32 mouse cellular contexts compared by ENCODE assay signal in genomic region chr10:36924161-36924560, GRCm38 (mm10).
"Had no signal": no experiment of that assay in that cellular context is flagged by ENCODE, and none has a peak within 500 bp of the region (broad histone marks: within the 10 kb centered on the region; RNA-seq: fewer than 3 reads in every experiment).

No protein-coding gene starts in this region.

- H3K9me3 ChIP-seq: limb, embryonic 10.5 days; limb, embryonic 12.5 days; limb, embryonic 13.5 days; limb, embryonic 15.5 days; liver, embryonic 12.5 days; liver, embryonic 15.5 days; lung, embryonic 15.5 days; midbrain, embryonic 10.5 days; midbrain, embryonic 12.5 days; midbrain, embryonic 13.5 days; midbrain, embryonic 15.5 days; neural tube, embryonic 12.5 days had no signal

- H3K9ac ChIP-seq: limb, embryonic 12.5 days; limb, embryonic 13.5 days; limb, embryonic 15.5 days; liver, embryonic 12.5 days; liver, embryonic 13.5 days; liver, embryonic 14.5 days; liver, embryonic 15.5 days; liver, postnatal 0 days; lung, embryonic 14.5 days; lung, embryonic 15.5 days; midbrain, embryonic 12.5 days; midbrain, embryonic 13.5 days; midbrain, embryonic 15.5 days; neural tube, embryonic 12.5 days had no signal

- H3K4me3 ChIP-seq: limb, embryonic 10.5 days; limb, embryonic 12.5 days; limb, embryonic 13.5 days; limb, embryonic 15.5 days; liver, embryonic 12.5 days; liver, embryonic 13.5 days; liver, embryonic 15.5 days; lung, embryonic 15.5 days; megakaryocyte, embryonic 14.5 days; midbrain, embryonic 10.5 days; midbrain, embryonic 12.5 days; midbrain, embryonic 13.5 days; midbrain, embryonic 15.5 days; myocyte; neural tube, embryonic 12.5 days had no signal

- H3K27me3 ChIP-seq: limb, embryonic 12.5 days; limb, embryonic 13.5 days; limb, embryonic 15.5 days; liver, embryonic 12.5 days; liver, embryonic 13.5 days; liver, embryonic 15.5 days; lung, embryonic 15.5 days; megakaryocyte, embryonic 14.5 days; midbrain, embryonic 12.5 days; midbrain, embryonic 13.5 days; midbrain, embryonic 15.5 days; neural tube, embryonic 12.5 days had no signal

- H3K27ac ChIP-seq: limb, embryonic 10.5 days; limb, embryonic 12.5 days; limb, embryonic 13.5 days; limb, embryonic 15.5 days; liver, embryonic 12.5 days; liver, embryonic 13.5 days; liver, embryonic 14.5 days; liver, embryonic 15.5 days; lung, embryonic 15.5 days; macrophage; midbrain, embryonic 10.5 days; midbrain, embryonic 12.5 days; midbrain, embryonic 13.5 days; midbrain, embryonic 15.5 days; neural tube, embryonic 12.5 days had no signal

- H3K4me1 ChIP-seq: limb, embryonic 10.5 days; limb, embryonic 12.5 days; limb, embryonic 13.5 days; limb, embryonic 15.5 days; liver, embryonic 12.5 days; liver, embryonic 13.5 days; liver, embryonic 15.5 days; lung, embryonic 15.5 days; megakaryocyte, embryonic 14.5 days; midbrain, embryonic 10.5 days; midbrain, embryonic 12.5 days; midbrain, embryonic 13.5 days; midbrain, embryonic 15.5 days; neural tube, embryonic 12.5 days had no signal

- DNase-seq: left cerebral cortex, postnatal 4 days; liver; liver, embryonic 13.5 days; liver, postnatal 0 days; lung, adult 18-20 months; lung, adult 2 months; lung, embryonic 14.5 days; lung, postnatal 10 days; lung, postnatal 14 days; lung, postnatal 36 days; lung, postnatal 4 days; midbrain, embryonic 14.5 days had no signal

- H3K4me2 ChIP-seq: limb, embryonic 12.5 days; limb, embryonic 13.5 days; limb, embryonic 15.5 days; liver, embryonic 11.5 days; liver, embryonic 12.5 days; liver, embryonic 13.5 days; liver, embryonic 15.5 days; lung, embryonic 14.5 days; lung, embryonic 15.5 days; midbrain, embryonic 11.5 days; midbrain, embryonic 12.5 days; midbrain, embryonic 13.5 days; midbrain, embryonic 15.5 days; neural tube, embryonic 12.5 days had no signal

- H3K36me3 ChIP-seq: limb, embryonic 10.5 days; limb, embryonic 12.5 days; limb, embryonic 13.5 days; limb, embryonic 15.5 days; liver, embryonic 12.5 days; liver, embryonic 13.5 days; liver, embryonic 15.5 days; lung, embryonic 15.5 days; midbrain, embryonic 10.5 days; midbrain, embryonic 12.5 days; midbrain, embryonic 13.5 days; midbrain, embryonic 15.5 days; neural tube, embryonic 12.5 days had no signal

- ATAC-seq: liver, embryonic 12.5 days; liver, postnatal 0 days; lung, postnatal 0 days; midbrain, embryonic 13.5 days; midbrain, embryonic 15.5 days; midbrain, embryonic 16.5 days had no signal
